ENCODE assay signal across 14 mouse cellular contexts in the genomic region with DNA sequence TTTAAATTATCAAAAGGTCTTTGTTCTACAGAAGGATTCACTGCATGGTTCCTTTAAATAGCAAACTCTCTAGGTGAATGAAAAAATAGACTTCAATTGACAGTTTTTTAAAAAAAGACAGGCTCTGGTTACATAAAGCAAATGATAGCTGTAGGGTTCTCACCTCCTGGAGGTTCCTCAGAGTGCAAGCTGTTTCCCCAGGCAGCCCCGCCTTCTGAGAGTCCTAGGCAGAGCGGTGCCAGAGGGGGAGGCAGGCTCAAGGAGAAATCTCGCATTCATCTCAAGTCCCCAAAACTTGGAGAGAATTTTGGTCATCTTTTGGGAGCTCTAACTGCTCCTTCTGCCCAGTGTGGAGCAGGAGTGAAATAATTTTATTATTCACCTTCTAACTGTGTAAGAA. TPM values are rescaled to one million over a fixed set of nuclear protein-coding genes. Genes with fewer than 3 reads are reported as not detected.
"Had no signal": no experiment of that assay in that cellular context is flagged by ENCODE, and none has a peak within 500 bp of the region (broad histone marks: within the 10 kb centered on the region; RNA-seq: fewer than 3 reads in every experiment).

No protein-coding gene starts in this region.

- H3K36me3 ChIP-seq: liver, embryonic 15.5 days; neural tube, embryonic 12.5 days had no signal

- DNase-seq: kidney, adult 18-20 months; kidney, postnatal 14 days; lung, adult 2 months; lung, postnatal 36 days; midbrain, embryonic 14.5 days had no signal

- H3K27ac ChIP-seq: left cerebral cortex, adult 2 months; liver, embryonic 15.5 days; neural tube, embryonic 12.5 days; stomach, postnatal 0 days had no signal

- H3K9me3 ChIP-seq: liver, embryonic 15.5 days had no signal

- H3K4me3 ChIP-seq: left cerebral cortex, adult 2 months; liver, embryonic 15.5 days; neural tube, embryonic 12.5 days had no signal

- H3K27me3 ChIP-seq: liver, embryonic 15.5 days; neural tube, embryonic 12.5 days had no signal

- H3K9ac ChIP-seq: liver, embryonic 15.5 days; neural tube, embryonic 12.5 days had no signal

- ATAC-seq: lung, postnatal 0 days had no signal

- H3K4me2 ChIP-seq: liver, embryonic 11.5 days; liver, embryonic 15.5 days; neural tube, embryonic 12.5 days had no signal

- H3K4me1 ChIP-seq: liver, embryonic 15.5 days had no signal

RNA-seq across cellular contexts. Expression of gene Lhcgr, which starts 12.6 kb away (rescaled TPM):
- total RNA-seq: monocyte, adult 5-6 weeks; neutrophil, adult 5-6 weeks had no signal
- polyA plus RNA-seq: large intestine, adult 2 months; liver, embryonic 11.5 days; liver, embryonic 15.5 days; stomach, postnatal 0 days had no signal
